Comparison of ENCODE assay signal across 37 mouse cellular contexts in genomic region chr2:173532711-173533462, GRCm38 (mm10). TPM values are rescaled to one million over a fixed set of nuclear protein-coding genes. Genes with fewer than 3 reads are reported as not detected.
DNase-seq lines count a peak whose midpoint lies in the region; ATAC-seq lines count a peak whose summit lies in the region.
"Had no signal": no experiment of that assay in that cellular context is flagged by ENCODE, and none has a peak within 500 bp of the region (broad histone marks: within the 10 kb centered on the region; RNA-seq: fewer than 3 reads in every experiment).

No protein-coding gene starts in this region.

- DNase-seq in kidney, adult 8-10 months: no peak
- no peak for DNase-seq in spleen, postnatal 14 days (ENCODE audit: low spot score in 2 of 2)
- no peak for DNase-seq in ovary, adult 18-20 months (ENCODE audit: low spot score)
- DNase-seq in adrenal gland, postnatal 14 days: no peak
- DNase-seq: adrenal gland, postnatal 25 days; cerebellum, adult 11-12 months; cerebellum, postnatal 10 days; heart, adult 2 months; heart, postnatal 10 days; kidney, adult 11 months; kidney, postnatal 36 days; left cerebral cortex, postnatal 4 days; thymus, postnatal 14 days had no signal

- H3K27ac ChIP-seq in kidney, embryonic 14.5 days (ENCODE audit: low read depth, low read length): no peak overlapping the region
- peak overlapping the region; percentile 60; the same call in 1 of the 2 replicates for H3K27ac ChIP-seq in embryonic facial prominence, embryonic 15.5 days (replicated peaks)
- no peak overlapping the region for H3K27ac ChIP-seq in limb, embryonic 13.5 days
- H3K27ac ChIP-seq: forebrain, embryonic 13.5 days; heart, adult 2 months; heart, embryonic 13.5 days; hindbrain, embryonic 14.5 days; layer of hippocampus, adult 2 months; lung, embryonic 15.5 days; midbrain, embryonic 12.5 days; neural tube, embryonic 13.5 days had no signal

- no peaks in the 10 kb centered on the region for H3K4me1 ChIP-seq in kidney, embryonic 14.5 days (ENCODE audit: control insufficient read depth, insufficient read depth, low read length)
- peaks cover 14% of the 10 kb centered on the region for H3K4me1 ChIP-seq in embryonic facial prominence, embryonic 15.5 days
- H3K4me1 ChIP-seq in limb, embryonic 13.5 days: peaks cover 25% of the 10 kb centered on the region
- H3K4me1 ChIP-seq: forebrain, embryonic 13.5 days; heart, embryonic 13.5 days; lung, embryonic 15.5 days; midbrain, embryonic 12.5 days had no signal

- no peaks in the 10 kb centered on the region for H3K27me3 ChIP-seq in kidney, embryonic 14.5 days (ENCODE audit: control insufficient read depth, insufficient read depth, low read length)
- H3K27me3 ChIP-seq in embryonic facial prominence, embryonic 15.5 days: no peaks in the 10 kb centered on the region
- 0 out of 2 replicates have a peak, but pooled peaks cover 3% of the 10 kb centered on the region for H3K27me3 ChIP-seq in limb, embryonic 13.5 days
- H3K27me3 ChIP-seq: forebrain, embryonic 13.5 days; lung, embryonic 15.5 days; neural tube, embryonic 13.5 days had no signal

- H3K4me2 ChIP-seq in kidney, embryonic 14.5 days (replicated peaks; ENCODE audit: low read depth, low read length): no peak overlapping the region
- no peak overlapping the region for H3K4me2 ChIP-seq in embryonic facial prominence, embryonic 15.5 days (replicated peaks)
- no peak overlapping the region for H3K4me2 ChIP-seq in limb, embryonic 13.5 days (replicated peaks)
- H3K4me2 ChIP-seq: forebrain, embryonic 13.5 days; heart, embryonic 13.5 days; hindbrain, embryonic 14.5 days; liver, embryonic 11.5 days; lung, embryonic 15.5 days; midbrain, embryonic 12.5 days; neural tube, embryonic 13.5 days had no signal

- H3K9me3 ChIP-seq in kidney, embryonic 14.5 days (ENCODE audit: control insufficient read depth, low read length): no peaks in the 10 kb centered on the region
- H3K9me3 ChIP-seq in embryonic facial prominence, embryonic 15.5 days (replicated peaks): no peaks in the 10 kb centered on the region
- H3K9me3 ChIP-seq in limb, embryonic 13.5 days: no peaks in the 10 kb centered on the region
- H3K9me3 ChIP-seq: forebrain, embryonic 13.5 days; heart, embryonic 13.5 days; lung, embryonic 15.5 days; midbrain, embryonic 12.5 days; neural tube, embryonic 13.5 days had no signal

- WGBS in kidney, embryonic 14.5 days: 37% methylated on average over 15 of the region's 15 CpGs
- WGBS in embryonic facial prominence, embryonic 15.5 days: 33% methylated on average over 15 of the region's 15 CpGs
- 28% methylated on average over 15 of the region's 15 CpGs for WGBS in limb, embryonic 13.5 days

- no peak overlapping the region for H3K4me3 ChIP-seq in kidney, embryonic 14.5 days (ENCODE audit: low read length)
- no peak overlapping the region for H3K4me3 ChIP-seq in embryonic facial prominence, embryonic 15.5 days (replicated peaks)
- H3K4me3 ChIP-seq in limb, embryonic 13.5 days: no peak overlapping the region
- H3K4me3 ChIP-seq: forebrain, embryonic 13.5 days; heart, adult 2 months; heart, embryonic 13.5 days; layer of hippocampus, adult 2 months; lung, embryonic 15.5 days; midbrain, embryonic 12.5 days; neural tube, embryonic 13.5 days had no signal

- H3K9ac ChIP-seq in kidney, embryonic 14.5 days (ENCODE audit: low read depth, low read length): no peak overlapping the region
- no peak overlapping the region for H3K9ac ChIP-seq in embryonic facial prominence, embryonic 15.5 days
- no peak overlapping the region for H3K9ac ChIP-seq in limb, embryonic 13.5 days
- H3K9ac ChIP-seq: forebrain, embryonic 13.5 days; heart, embryonic 13.5 days; hindbrain, embryonic 14.5 days; lung, embryonic 15.5 days; midbrain, embryonic 12.5 days; neural tube, embryonic 13.5 days had no signal

- peak; percentile 53 for ATAC-seq in kidney, embryonic 14.5 days (ENCODE audit: low FRiP score, low TSS enrichment)
- ATAC-seq in embryonic facial prominence, embryonic 15.5 days (ENCODE audit: insufficient number of reproducible peaks, low FRiP score, low TSS enrichment, low read depth): peak; percentile 51; the same call in 1 of the 2 replicates
- ATAC-seq in limb, embryonic 13.5 days (ENCODE audit: low FRiP score, low read depth): peak; percentile 69
- ATAC-seq: forebrain, embryonic 13.5 days; inflammation-experienced regulatory T-cells, adult 6 months had no signal

- no peaks in the 10 kb centered on the region for H3K36me3 ChIP-seq in kidney, embryonic 14.5 days (ENCODE audit: control insufficient read depth, insufficient read depth, low read length)
- no peaks in the 10 kb centered on the region for H3K36me3 ChIP-seq in embryonic facial prominence, embryonic 15.5 days
- no peaks in the 10 kb centered on the region for H3K36me3 ChIP-seq in limb, embryonic 13.5 days
- H3K36me3 ChIP-seq: heart, embryonic 13.5 days; lung, embryonic 15.5 days; midbrain, embryonic 12.5 days; neural tube, embryonic 13.5 days had no signal

RNA-seq across cellular contexts. Expression of gene 1700021F07Rik, which starts 10.5 kb away (rescaled TPM):
- polyA plus RNA-seq in kidney, embryonic 14.5 days (2014; fragmentation: Nextera tagmentation; extraction: Ambion mirVana): not detected in 2 replicates
- polyA plus RNA-seq in embryonic facial prominence, embryonic 15.5 days (2015; fragmentation: Nextera tagmentation; extraction: Ambion mirVana): not detected in 2 replicates
- polyA plus RNA-seq in limb, embryonic 13.5 days (2015; fragmentation: Nextera tagmentation; extraction: Ambion mirVana): not detected in 2 replicates
- not detected in 2 replicates for total RNA-seq in adrenal gland, postnatal 14 days (2021)
- total RNA-seq: adrenal gland, postnatal 25 days; common myeloid progenitor, adult 5-6 weeks; gastrocnemius, adult 18-20 months; gastrocnemius, postnatal 4 days; heart, adult 2 months; heart, postnatal 10 days; hematopoietic stem cell, adult 5-6 weeks; layer of hippocampus, adult 2 months; layer of hippocampus, postnatal 14 days; left cerebral cortex, adult 8-10 months; left cerebral cortex, postnatal 4 days; MEL had no signal
- polyA plus RNA-seq: forebrain, embryonic 13.5 days; frontal cortex, adult 2 months; heart, adult 2 months; heart, embryonic 13.5 days; hindbrain, embryonic 14.5 days; inflammation-experienced regulatory T-cells, adult 6 months; kidney, embryonic 16.5 days; liver, embryonic 11.5 days; liver, embryonic 16.5 days; lung, embryonic 15.5 days; midbrain, embryonic 12.5 days; neural tube, embryonic 13.5 days; stomach, embryonic 16.5 days had no signal

RNA-seq across cellular contexts. Expression of gene Ankrd60, which starts 45.3 kb away (rescaled TPM):
- polyA plus RNA-seq in kidney, embryonic 14.5 days (2014; fragmentation: Nextera tagmentation; extraction: Ambion mirVana): not detected in 2 replicates
- polyA plus RNA-seq in embryonic facial prominence, embryonic 15.5 days (2015; fragmentation: Nextera tagmentation; extraction: Ambion mirVana): not detected in 2 replicates
- polyA plus RNA-seq in limb, embryonic 13.5 days (2015; fragmentation: Nextera tagmentation; extraction: Ambion mirVana): not detected in 2 replicates
- not detected in 2 replicates for total RNA-seq in adrenal gland, postnatal 14 days (2021)
- total RNA-seq: adrenal gland, postnatal 25 days; common myeloid progenitor, adult 5-6 weeks; gastrocnemius, adult 18-20 months; gastrocnemius, postnatal 4 days; heart, adult 2 months; heart, postnatal 10 days; hematopoietic stem cell, adult 5-6 weeks; layer of hippocampus, adult 2 months; layer of hippocampus, postnatal 14 days; left cerebral cortex, adult 8-10 months; left cerebral cortex, postnatal 4 days; megakaryocyte, adult 5-6 weeks; MEL had no signal
- polyA plus RNA-seq: forebrain, embryonic 13.5 days; frontal cortex, adult 2 months; heart, adult 2 months; heart, embryonic 13.5 days; hindbrain, embryonic 14.5 days; inflammation-experienced regulatory T-cells, adult 6 months; kidney, embryonic 16.5 days; liver, embryonic 11.5 days; liver, embryonic 16.5 days; lung, embryonic 15.5 days; midbrain, embryonic 12.5 days; neural tube, embryonic 13.5 days; stomach, embryonic 16.5 days had no signal
